Mouse (Mus musculus): ENCODE results near the gene Chrm3. TPM values are rescaled to one million over a fixed set of nuclear protein-coding genes. Genes with fewer than 3 reads are reported as not detected.

The Chrm3 gene
- polyA plus RNA-seq, 1 experiment from 2014 or later = 2.5 TPM

GRCm38 (mm10) chr13:10157496-10157895 lies 203.2 kb downstream of the Chrm3 start:
- H3K27me3 ChIP-seq = no peaks in the 10 kb centered on the region
- no peak overlapping the region for H3K27ac ChIP-seq
- no peak for ATAC-seq (ENCODE audit: insufficient number of reproducible peaks, insufficient read depth, low FRiP score, low TSS enrichment, low read depth)
- no peak overlapping the region for H3K4me3 ChIP-seq (replicated peaks)
- H3K4me2 ChIP-seq = no peak overlapping the region
- WGBS = 93% methylated on average over 3 of the region's 3 CpGs
- H3K9ac ChIP-seq (replicated peaks) = no peak overlapping the region
- no peaks in the 10 kb centered on the region for H3K4me1 ChIP-seq (replicated peaks)
- no peaks in the 10 kb centered on the region for H3K9me3 ChIP-seq
- no peaks in the 10 kb centered on the region for H3K36me3 ChIP-seq

GRCm38 (mm10) chr13:10140573-10140972 lies 220.1 kb downstream of the Chrm3 start:
- Histone ChIP-seq H3K27me3 (no peaks in the 10 kb centered on the region), H3K4me3 (replicated peaks) (no peak overlapping the region), H3K4me2 (no peak overlapping the region), H3K36me3 (no peaks in the 10 kb centered on the region), H3K9ac (replicated peaks) (no peak overlapping the region), H3K27ac (no peak overlapping the region), H3K4me1 (replicated peaks) (0 out of 2 replicates have a peak, but pooled peaks cover 3% of the 10 kb centered on the region), H3K9me3 (no peaks in the 10 kb centered on the region)
- ATAC-seq (ENCODE audit: insufficient number of reproducible peaks, insufficient read depth, low FRiP score, low TSS enrichment, low read depth) = no peak
- WGBS = 76% methylated on average over 4 of the region's 4 CpGs

GRCm38 (mm10) chr13:10138878-10139277 lies 221.8 kb downstream of the Chrm3 start:
- no peak overlapping the region for H3K9ac ChIP-seq (replicated peaks)
- no peak overlapping the region for H3K4me3 ChIP-seq (replicated peaks)
- H3K27ac ChIP-seq = no peak overlapping the region
- H3K4me1 ChIP-seq (replicated peaks) = 0 out of 2 replicates have a peak, but pooled peaks cover 3% of the 10 kb centered on the region
- H3K36me3 ChIP-seq = no peaks in the 10 kb centered on the region
- no peak for ATAC-seq (ENCODE audit: insufficient number of reproducible peaks, insufficient read depth, low FRiP score, low TSS enrichment, low read depth)
- H3K4me2 ChIP-seq = no peak overlapping the region
- H3K9me3 ChIP-seq = no peaks in the 10 kb centered on the region
- 86% methylated on average over 4 of the region's 4 CpGs for WGBS
- no peaks in the 10 kb centered on the region for H3K27me3 ChIP-seq

- H3K4me2 ChIP-seq = no peak overlapping the region
- no peak for ATAC-seq (ENCODE audit: insufficient number of reproducible peaks, insufficient read depth, low FRiP score, low TSS enrichment, low read depth)
- H3K4me3 ChIP-seq (replicated peaks) = no peak overlapping the region
- H3K9ac ChIP-seq (replicated peaks) = no peak overlapping the region
- no peaks in the 10 kb centered on the region for H3K27me3 ChIP-seq
- H3K36me3 ChIP-seq = no peaks in the 10 kb centered on the region
- H3K4me1 ChIP-seq (replicated peaks) = 0 out of 2 replicates have a peak, but pooled peaks cover 3% of the 10 kb centered on the region
- no peak overlapping the region for H3K27ac ChIP-seq
- H3K9me3 ChIP-seq = no peaks in the 10 kb centered on the region
- 7% methylated on average over 2 of the region's 2 CpGs for WGBS
Measured at GRCm38 (mm10) chr13:10131064-10131463, 229.6 kb downstream of the Chrm3 start.

- no peaks in the 10 kb centered on the region for H3K4me1 ChIP-seq (replicated peaks)
- no peaks in the 10 kb centered on the region for H3K27me3 ChIP-seq
- 72% methylated on average over 2 of the region's 2 CpGs for whole genome bisulfite sequencing
Measured at GRCm38 (mm10) chr13:10112211-10112610, 248.4 kb downstream of the Chrm3 start.

GRCm38 (mm10) chr13:10109542-10109941 lies 251.1 kb downstream of the Chrm3 start:
- H3K27ac ChIP-seq = no peak overlapping the region
- H3K4me3 ChIP-seq (replicated peaks) = no peak overlapping the region
- H3K36me3 ChIP-seq = no peaks in the 10 kb centered on the region
- H3K4me2 ChIP-seq = no peak overlapping the region
- ATAC-seq (ENCODE audit: insufficient number of reproducible peaks, insufficient read depth, low FRiP score, low TSS enrichment, low read depth) = no peak
- H3K27me3 ChIP-seq = no peaks in the 10 kb centered on the region
- H3K4me1 ChIP-seq (replicated peaks) = no peaks in the 10 kb centered on the region
- no peak overlapping the region for H3K9ac ChIP-seq (replicated peaks)
- WGBS = 67% methylated on average over 1 of the region's 1 CpGs
- no peaks in the 10 kb centered on the region for H3K9me3 ChIP-seq

More at GRCm38 (mm10) chr13:10112211-10112610, 248.4 kb downstream of the Chrm3 start:
- Histone ChIP-seq H3K4me2 (no peak overlapping the region), H3K4me3 (replicated peaks) (no peak overlapping the region), H3K9ac (replicated peaks) (no peak overlapping the region), H3K9me3 (no peaks in the 10 kb centered on the region), H3K27ac (no peak overlapping the region), H3K36me3 (no peaks in the 10 kb centered on the region)
- no peak for ATAC-seq (ENCODE audit: insufficient number of reproducible peaks, insufficient read depth, low FRiP score, low TSS enrichment, low read depth)

- no peak for ATAC-seq (ENCODE audit: insufficient number of reproducible peaks, insufficient read depth, low FRiP score, low TSS enrichment, low read depth)
- no peaks in the 10 kb centered on the region for H3K27me3 ChIP-seq
- no peak overlapping the region for H3K4me3 ChIP-seq (replicated peaks)
- H3K4me2 ChIP-seq = no peak overlapping the region
- H3K4me1 ChIP-seq (replicated peaks) = no peaks in the 10 kb centered on the region
- no peak overlapping the region for H3K27ac ChIP-seq
- WGBS = 86% methylated on average over 7 of the region's 7 CpGs
- H3K9ac ChIP-seq (replicated peaks) = no peak overlapping the region
- H3K36me3 ChIP-seq = no peaks in the 10 kb centered on the region
- no peaks in the 10 kb centered on the region for H3K9me3 ChIP-seq
Measured at GRCm38 (mm10) chr13:10107331-10107730, 253.3 kb downstream of the Chrm3 start.

GRCm38 (mm10) chr13:10090778-10091177 lies 269.9 kb downstream of the Chrm3 start:
- 77% methylated on average over 4 of the region's 4 CpGs for WGBS

GRCm38 (mm10) chr13:10086336-10086735 lies 274.3 kb downstream of the Chrm3 start:
- Histone ChIP-seq H3K27me3 (no peaks in the 10 kb centered on the region), H3K9ac (replicated peaks) (no peak overlapping the region), H3K27ac (no peak overlapping the region), H3K9me3 (0 out of 2 replicates have a peak, but pooled peaks cover 3% of the 10 kb centered on the region), H3K4me3 (replicated peaks) (no peak overlapping the region), H3K4me2 (no peak overlapping the region), H3K4me1 (replicated peaks) (no peaks in the 10 kb centered on the region), H3K36me3 (no peaks in the 10 kb centered on the region)
- no peak for ATAC-seq (ENCODE audit: insufficient number of reproducible peaks, insufficient read depth, low FRiP score, low TSS enrichment, low read depth)
- 88% methylated on average over 6 of the region's 6 CpGs for WGBS

More at GRCm38 (mm10) chr13:10090778-10091177, 269.9 kb downstream of the Chrm3 start:
- no peak overlapping the region for H3K4me2 ChIP-seq
- no peaks in the 10 kb centered on the region for H3K4me1 ChIP-seq (replicated peaks)
- H3K9me3 ChIP-seq = no peaks in the 10 kb centered on the region
- H3K4me3 ChIP-seq (replicated peaks) = no peak overlapping the region
- no peaks in the 10 kb centered on the region for H3K36me3 ChIP-seq
- no peak for ATAC-seq (ENCODE audit: insufficient number of reproducible peaks, insufficient read depth, low FRiP score, low TSS enrichment, low read depth)
- no peaks in the 10 kb centered on the region for H3K27me3 ChIP-seq
- no peak overlapping the region for H3K9ac ChIP-seq (replicated peaks)
- no peak overlapping the region for H3K27ac ChIP-seq

- no peaks in the 10 kb centered on the region for H3K4me1 ChIP-seq (replicated peaks)
Measured at GRCm38 (mm10) chr13:10081896-10082426, 278.7 kb downstream of the Chrm3 start.

GRCm38 (mm10) chr13:10071165-10071564 lies 289.5 kb downstream of the Chrm3 start:
- 41% methylated on average over 5 of the region's 5 CpGs for WGBS
- Histone ChIP-seq H3K4me3 (replicated peaks) (no peak overlapping the region), H3K9ac (replicated peaks) (no peak overlapping the region), H3K4me1 (replicated peaks) (no peaks in the 10 kb centered on the region), H3K4me2 (no peak overlapping the region), H3K36me3 (no peaks in the 10 kb centered on the region), H3K27ac (no peak overlapping the region), H3K9me3 (no peaks in the 10 kb centered on the region), H3K27me3 (no peaks in the 10 kb centered on the region)
- ATAC-seq (ENCODE audit: insufficient number of reproducible peaks, insufficient read depth, low FRiP score, low TSS enrichment, low read depth) = no peak

More at GRCm38 (mm10) chr13:10081896-10082426, 278.7 kb downstream of the Chrm3 start:
- Histone ChIP-seq H3K4me2 (no peak overlapping the region), H3K9me3 (0 out of 2 replicates have a peak, but pooled peaks cover 3% of the 10 kb centered on the region), H3K27ac (no peak overlapping the region), H3K36me3 (no peaks in the 10 kb centered on the region), H3K9ac (replicated peaks) (no peak overlapping the region), H3K27me3 (no peaks in the 10 kb centered on the region), H3K4me3 (replicated peaks) (no peak overlapping the region)
- 79% methylated on average over 6 of the region's 6 CpGs for WGBS
- ATAC-seq (ENCODE audit: insufficient number of reproducible peaks, insufficient read depth, low FRiP score, low TSS enrichment, low read depth) = no peak

Measured in limb, embryonic 12.5 days (tissue).